Mouse (Mus musculus) monocyte, adult 2 months (primary cell): Measurements from ENCODE around the gene Hmcn2.

ENCODE experiments used
- DNase-seq, 2 experiments: peaks; one replicate each; pipeline ENCODE4 v3.0.0; 2022; ENCODE audit warnings: low spot score in 2 of 2, low read depth in 1 of 2

The Hmcn2 gene

GRCm38 (mm10) chr2:31508851-31509250 is 194.6 kb downstream of the Hmcn2 start:
- no peak for DNase-seq
